Mouse (Mus musculus) heart, embryonic 13.5 days (tissue): ENCODE measurements around the gene Tmem198. TPM values are rescaled to one million over a fixed set of nuclear protein-coding genes. Genes with fewer than 3 reads are reported as not detected.
A peak's percentile ranks its signal among the peaks of the same experiment; 100 is the strongest.

Source experiments
- ATAC-seq: fragments of 200-750 bp; cut with Nextera tagmentation; 2 replicates; pipeline ENCODE4 v1.8.0; 2017; ENCODE audit warnings: moderate TSS enrichment; ENCODE audit not compliant: insufficient number of reproducible peaks, low FRiP score, low TSS enrichment; ENCODE audit errors: extremely low read depth
- H3K27ac ChIP-seq: fragments of 300-500 bp; sonication (generic); replicated peaks from 2 replicates; pipeline ENCODE4 v1.5.1; 2015; ENCODE audit warnings: moderate library complexity, mild to moderate bottlenecking, inconsistent platforms
- H3K27me3 ChIP-seq: fragments of 300-500 bp; sonication (generic); replicated peaks from 2 replicates; pipeline ENCODE4 v1.6.1; 2015; ENCODE audit warnings: mild to moderate bottlenecking, inconsistent platforms
- H3K36me3 ChIP-seq: fragments of 300-500 bp; sonication (generic); 2 replicates; pipeline ENCODE4 v1.6.1; 2015; ENCODE audit warnings: mild to moderate bottlenecking, inconsistent platforms
- H3K4me1 ChIP-seq: fragments of 300-500 bp; sonication (generic); 2 replicates; pipeline ENCODE4 v1.6.1; 2015; ENCODE audit warnings: inconsistent platforms
- H3K4me2 ChIP-seq: fragments of 300-500 bp; sonication (generic); 2 replicates; pipeline ENCODE4 v1.6.1; 2015; ENCODE audit warnings: inconsistent platforms, mild to moderate bottlenecking, moderate library complexity
- H3K4me3 ChIP-seq: fragments of 300-500 bp; sonication (generic); 2 replicates; pipeline ENCODE4 v1.5.1; 2015; ENCODE audit warnings: moderate library complexity, mild to moderate bottlenecking, inconsistent platforms
- H3K9ac ChIP-seq: fragments of 300-500 bp; sonication (generic); 2 replicates; pipeline ENCODE4 v1.6.1; 2015; ENCODE audit warnings: inconsistent platforms, mild to moderate bottlenecking, moderate library complexity
- H3K9me3 ChIP-seq: fragments of 300-500 bp; sonication (generic); 2 replicates; pipeline ENCODE4 v1.6.1; 2016; ENCODE audit warnings: inconsistent platforms
- WGBS: fragments of 180-500 bp; shearing (Covaris S2); methylation state at CpG from one replicate; pipeline ENCODE4 v1.1.7; 2015; ENCODE audit warnings: mixed read lengths; 5-methylcytosine and 5-hydroxymethylcytosine counted together
- polyA plus RNA-seq: library from polyadenylated mRNA; unstranded; fragments of >200 nt; fragmentation: Nextera tagmentation; extraction: Ambion mirVana; gene quantifications from 2 replicates; pipeline ENCODE4 v1.2.1, GENCODE M21; 2015

The Tmem198 gene
- 0.43 and 0.49 TPM in 2 replicates for polyA plus RNA-seq

- peaks cover 30% of the 10 kb centered on the region for H3K36me3 ChIP-seq
- no peaks in the 10 kb centered on the region for H3K9me3 ChIP-seq
- peak within 1 kb of the TSS; percentile 69 for H3K4me3 ChIP-seq
- H3K4me2 ChIP-seq, result peak within 1 kb of the TSS; percentile 73
- under 1% methylated on average over 69 of the region's 76 CpGs for WGBS
- H3K27ac ChIP-seq, result peak within 1 kb of the TSS; percentile 81
- peak within 1 kb of the TSS; percentile 81 for H3K9ac ChIP-seq
- peaks cover 71% of the 10 kb centered on the region for H3K27me3 ChIP-seq
- peak; percentile 87 for ATAC-seq
- H3K4me1 ChIP-seq, result peaks cover 24% of the 10 kb centered on the region
Observed at GRCm38 (mm10) chr1:75478916-75479634, at the start of gene Tmem198, which contains the start of gene Chpf. Tmem198 (plus strand) TSS chr1:75479532. Chpf (minus strand) TSS chr1:75479307.

GRCm38 (mm10) chr1:75435475-75436328, 43.6 kb upstream of the Tmem198 start, which contains the start of gene Gmppa:
Gmppa (plus strand) TSS chr1:75435930.
- H3K27me3 ChIP-seq, result peaks cover 8% of the 10 kb centered on the region; the same call in 1 of the 2 replicates
- peak within 1 kb of the TSS; percentile 89 for H3K9ac ChIP-seq
- peaks cover 28% of the 10 kb centered on the region for H3K4me1 ChIP-seq
- peak; percentile 40; the same call in 1 of the 2 replicates for ATAC-seq
- H3K9me3 ChIP-seq, result no peaks in the 10 kb centered on the region
- H3K4me3 ChIP-seq, result peak within 1 kb of the TSS; percentile 77
- 6% methylated on average over 28 of the region's 28 CpGs for WGBS
- peak within 1 kb of the TSS; percentile 80 for H3K27ac ChIP-seq
- peaks cover 37% of the 10 kb centered on the region for H3K36me3 ChIP-seq
- peak within 1 kb of the TSS; percentile 81 for H3K4me2 ChIP-seq

- WGBS, result 64% methylated on average over 8 of the region's 9 CpGs
- ATAC-seq, result no peak
- Histone ChIP-seq H3K36me3 (peaks cover 40% of the 10 kb centered on the region), H3K9me3 (no peaks in the 10 kb centered on the region), H3K4me3 (no peak overlapping the region), H3K4me2 (no peak overlapping the region), H3K4me1 (peaks cover 34% of the 10 kb centered on the region), H3K27ac (no peak overlapping the region), H3K9ac (no peak overlapping the region), H3K27me3 (peaks cover 15% of the 10 kb centered on the region; the same call in 1 of the 2 replicates)
Observed at GRCm38 (mm10) chr1:75438782-75439181, 40.5 kb upstream of the Tmem198 start.

- Histone ChIP-seq H3K4me2 (no peak overlapping the region), H3K4me3 (no peak overlapping the region), H3K9ac (no peak overlapping the region), H3K4me1 (peaks cover 44% of the 10 kb centered on the region), H3K27ac (no peak overlapping the region), H3K9me3 (no peaks in the 10 kb centered on the region), H3K27me3 (peaks cover 33% of the 10 kb centered on the region), H3K36me3 (peaks cover 40% of the 10 kb centered on the region)
- ATAC-seq, result no peak
- 94% methylated on average over 7 of the region's 7 CpGs for WGBS
Observed at GRCm38 (mm10) chr1:75440661-75441060, 38.7 kb upstream of the Tmem198 start.

- no peak for ATAC-seq
Observed at GRCm38 (mm10) chr1:75441471-75441996, 37.8 kb upstream of the Tmem198 start.

GRCm38 (mm10) chr1:75442171-75442570, 37.2 kb upstream of the Tmem198 start:
- no peaks in the 10 kb centered on the region for H3K9me3 ChIP-seq
- H3K4me3 ChIP-seq, result no peak overlapping the region
- no peak overlapping the region for H3K9ac ChIP-seq
- H3K4me1 ChIP-seq, result peaks cover 48% of the 10 kb centered on the region
- no peak for ATAC-seq
- peaks cover 40% of the 10 kb centered on the region for H3K36me3 ChIP-seq
- 83% methylated on average over 9 of the region's 9 CpGs for WGBS
- no peak overlapping the region for H3K27ac ChIP-seq
- H3K27me3 ChIP-seq, result peaks cover 43% of the 10 kb centered on the region
- H3K4me2 ChIP-seq, result no peak overlapping the region

More at GRCm38 (mm10) chr1:75441471-75441996, 37.8 kb upstream of the Tmem198 start:
- no peak overlapping the region for H3K9ac ChIP-seq
- H3K4me1 ChIP-seq, result peaks cover 48% of the 10 kb centered on the region
- H3K27ac ChIP-seq, result no peak overlapping the region
- H3K9me3 ChIP-seq, result no peaks in the 10 kb centered on the region
- H3K4me2 ChIP-seq, result no peak overlapping the region
- H3K36me3 ChIP-seq, result peaks cover 40% of the 10 kb centered on the region
- no peak overlapping the region for H3K4me3 ChIP-seq
- 82% methylated on average over 15 of the region's 15 CpGs for WGBS
- H3K27me3 ChIP-seq, result peaks cover 37% of the 10 kb centered on the region

GRCm38 (mm10) chr1:75442811-75443210, 36.5 kb upstream of the Tmem198 start:
- ATAC-seq, result no peak
- 61% methylated on average over 8 of the region's 8 CpGs for WGBS
- H3K4me1 ChIP-seq, result peaks cover 48% of the 10 kb centered on the region

GRCm38 (mm10) chr1:75443247-75444024, 35.9 kb upstream of the Tmem198 start:
- Histone ChIP-seq H3K4me3 (no peak overlapping the region), H3K4me2 (no peak overlapping the region), H3K27me3 (peaks cover 56% of the 10 kb centered on the region), H3K27ac (no peak overlapping the region), H3K9ac (peak overlapping the region; percentile 47; the same call in 1 of the 2 replicates), H3K36me3 (peaks cover 37% of the 10 kb centered on the region), H3K9me3 (no peaks in the 10 kb centered on the region), H3K4me1 (peaks cover 51% of the 10 kb centered on the region)
- WGBS, result 46% methylated on average over 13 of the region's 13 CpGs
- ATAC-seq, result no peak

More at GRCm38 (mm10) chr1:75442811-75443210, 36.5 kb upstream of the Tmem198 start:
- no peak overlapping the region for H3K9ac ChIP-seq
- no peak overlapping the region for H3K4me3 ChIP-seq
- no peak overlapping the region for H3K27ac ChIP-seq
- H3K36me3 ChIP-seq, result peaks cover 38% of the 10 kb centered on the region
- H3K27me3 ChIP-seq, result peaks cover 50% of the 10 kb centered on the region
- no peak overlapping the region for H3K4me2 ChIP-seq
- H3K9me3 ChIP-seq, result no peaks in the 10 kb centered on the region

- WGBS, result 66% methylated on average over 3 of the region's 3 CpGs
- Histone ChIP-seq H3K4me1 (peaks cover 56% of the 10 kb centered on the region), H3K27ac (no peak overlapping the region), H3K9ac (peak overlapping the region; percentile 28; the same call in 1 of the 2 replicates), H3K36me3 (peaks cover 37% of the 10 kb centered on the region), H3K9me3 (no peaks in the 10 kb centered on the region), H3K27me3 (peaks cover 64% of the 10 kb centered on the region), H3K4me2 (no peak overlapping the region), H3K4me3 (no peak overlapping the region)
- ATAC-seq, result no peak
Observed at GRCm38 (mm10) chr1:75444208-75444607, 35.1 kb upstream of the Tmem198 start.

GRCm38 (mm10) chr1:75445141-75445701, 34.1 kb upstream of the Tmem198 start:
- Histone ChIP-seq H3K9ac (peak overlapping the region; percentile 72; the same call in 1 of the 2 replicates), H3K4me3 (peak overlapping the region; percentile 42; the same call in 1 of the 2 replicates), H3K4me2 (peak overlapping the region; percentile 72), H3K27ac (no peak overlapping the region), H3K9me3 (no peaks in the 10 kb centered on the region), H3K27me3 (peaks cover 74% of the 10 kb centered on the region), H3K36me3 (peaks cover 29% of the 10 kb centered on the region), H3K4me1 (peaks cover 64% of the 10 kb centered on the region)
- WGBS, result 10% methylated on average over 9 of the region's 9 CpGs
- no peak for ATAC-seq
